Mouse (Mus musculus): ENCODE measurements around the gene Rassf1. TPM values are rescaled to one million over a fixed set of nuclear protein-coding genes. Genes with fewer than 3 reads are reported as not detected.

The Rassf1 gene
- polyA plus RNA-seq, 1 experiment, result 50.8 TPM

DNA sequence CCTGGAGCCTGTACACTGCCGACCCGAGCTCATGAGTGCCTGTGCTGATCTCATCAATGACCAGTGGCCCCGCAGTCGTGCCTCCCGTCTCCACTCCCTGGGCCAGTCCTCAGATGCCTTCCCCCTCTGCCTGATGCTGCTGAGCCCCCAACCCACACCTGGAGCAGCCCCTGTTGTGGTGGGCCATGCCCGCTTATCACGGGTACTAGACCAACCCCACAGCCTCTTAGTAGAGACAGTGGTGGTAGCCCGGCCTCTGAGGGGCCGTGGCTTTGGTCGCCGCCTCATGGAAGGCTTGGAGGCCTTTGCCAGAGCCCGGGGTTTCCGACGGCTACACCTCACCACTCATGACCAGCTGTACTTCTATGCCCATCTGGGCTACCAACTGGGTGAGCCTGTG, 31.8 kb downstream of the Rassf1 start:
- no peak for TF ChIP-seq CTCF (IDR thresholded peaks at IDR 0.05; ENCODE audit: borderline replicate concordance, control insufficient read depth, extremely low read depth, insufficient read depth, low read length, poor library complexity)
- no peak for TF ChIP-seq POLR2A (IDR thresholded peaks at IDR 0.05; ENCODE audit: control insufficient read depth, extremely low read depth, insufficient read depth, low read length, poor library complexity)
- Histone ChIP-seq H3K27ac (ENCODE audit: control insufficient read depth, insufficient read depth, low read length) (no peak overlapping the region), H3K4me1 (replicated peaks; ENCODE audit: control insufficient read depth, insufficient read depth, low read length) (peaks cover 18% of the 10 kb centered on the region), H3K36me3 (ENCODE audit: control insufficient read depth, insufficient read depth, low read length) (no peaks in the 10 kb centered on the region), H3K27me3 (ENCODE audit: control insufficient read depth, insufficient read depth, low read length) (no peaks in the 10 kb centered on the region), H3K4me3 (ENCODE audit: control insufficient read depth, insufficient read depth, low read length) (no peak overlapping the region)
- no peak for DNase-seq
- WGBS, result 93% methylated on average over 14 of the region's 14 CpGs

DNA sequence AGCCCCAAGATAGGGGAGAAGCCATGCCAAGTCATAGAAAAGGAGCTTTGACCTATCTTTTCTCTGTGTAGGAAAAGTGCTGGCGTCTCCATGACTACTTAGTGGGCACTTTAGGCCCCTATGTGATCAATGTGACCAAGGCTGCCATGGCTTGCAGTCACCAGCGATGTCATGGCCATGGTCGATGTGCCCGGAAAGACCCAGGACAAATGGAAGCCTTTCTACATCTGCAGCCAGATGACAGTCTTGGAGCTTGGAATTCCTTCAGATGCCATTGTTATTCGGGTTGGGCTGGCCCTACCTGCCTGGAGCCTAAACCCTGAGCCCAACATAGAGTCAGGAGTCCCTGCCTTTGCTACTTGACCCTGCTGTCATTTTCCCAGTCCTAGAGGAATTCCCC, 35.1 kb downstream of the Rassf1 start:
- H3K27ac ChIP-seq (ENCODE audit: control insufficient read depth, insufficient read depth, low read length), result no peak overlapping the region
- no peak for DNase-seq
- peaks cover 19% of the 10 kb centered on the region for H3K4me1 ChIP-seq (replicated peaks; ENCODE audit: control insufficient read depth, insufficient read depth, low read length)
- no peak overlapping the region for H3K4me3 ChIP-seq (ENCODE audit: control insufficient read depth, insufficient read depth, low read length)
- no peaks in the 10 kb centered on the region for H3K36me3 ChIP-seq (ENCODE audit: control insufficient read depth, insufficient read depth, low read length)
- TF ChIP-seq POLR2A (IDR thresholded peaks at IDR 0.05; ENCODE audit: control insufficient read depth, extremely low read depth, insufficient read depth, low read length, poor library complexity), result no peak
- no peak for TF ChIP-seq CTCF (IDR thresholded peaks at IDR 0.05; ENCODE audit: borderline replicate concordance, control insufficient read depth, extremely low read depth, insufficient read depth, low read length, poor library complexity)
- 93% methylated on average over 5 of the region's 5 CpGs for whole genome bisulfite sequencing
- no peaks in the 10 kb centered on the region for H3K27me3 ChIP-seq (ENCODE audit: control insufficient read depth, insufficient read depth, low read length)

DNA sequence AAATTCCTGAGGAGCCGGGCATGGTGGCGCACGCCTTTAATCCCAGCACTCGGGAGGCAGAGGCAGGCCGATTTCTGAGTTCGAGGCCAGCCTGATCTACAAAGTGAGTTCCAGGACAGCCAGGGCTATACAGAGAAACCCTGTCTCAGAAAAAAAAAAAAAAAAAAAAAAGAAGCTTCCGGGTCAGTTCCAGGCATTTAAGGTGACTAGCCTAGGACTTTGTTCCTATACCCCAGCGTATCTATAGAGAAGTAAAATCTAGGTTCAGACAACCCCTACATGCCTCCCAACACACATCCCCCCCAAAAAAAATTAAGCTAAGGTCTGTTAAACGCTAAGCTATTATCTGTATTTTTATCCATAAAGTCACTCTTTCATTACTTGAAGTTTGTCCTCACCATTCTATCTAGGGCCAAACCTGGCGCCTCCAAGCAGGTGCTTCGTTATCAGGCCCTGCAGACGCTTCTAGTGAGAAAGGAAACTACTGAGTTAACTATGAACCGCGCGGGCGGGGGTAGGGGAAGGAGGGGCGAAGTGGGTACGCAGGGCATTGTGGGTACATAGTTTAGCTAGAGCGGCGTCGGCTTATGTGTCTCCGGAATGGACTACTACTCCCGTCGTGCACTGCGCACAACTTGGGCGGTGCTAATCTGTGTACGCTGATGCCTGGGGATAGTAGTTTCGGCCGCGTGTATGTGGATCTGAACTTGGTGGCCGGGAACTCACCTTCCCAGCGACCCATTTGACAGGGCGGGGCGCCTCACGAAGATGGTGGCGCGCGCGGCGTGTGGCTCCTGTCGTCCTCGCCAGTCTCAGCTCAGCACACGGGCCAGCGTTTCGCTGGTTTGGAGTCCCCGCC, 35.8 kb downstream of the Rassf1 start, which contains the start of gene Ifrd2:
Gene Ifrd2, plus strand, starts transcription at position 669 of the 859 bp plus-strand sequence.
- DNase-seq, result peak; percentile 99
- Histone ChIP-seq H3K27me3 (ENCODE audit: control insufficient read depth, insufficient read depth, low read length) (no peaks in the 10 kb centered on the region), H3K27ac (ENCODE audit: control insufficient read depth, insufficient read depth, low read length) (no peak within 1 kb of the TSS), H3K4me3 (ENCODE audit: control insufficient read depth, insufficient read depth, low read length) (peak within 1 kb of the TSS; percentile 59), H3K4me1 (replicated peaks; ENCODE audit: control insufficient read depth, insufficient read depth, low read length) (peaks cover 16% of the 10 kb centered on the region), H3K36me3 (ENCODE audit: control insufficient read depth, insufficient read depth, low read length) (0 out of 2 replicates have a peak, but pooled peaks cover 5% of the 10 kb centered on the region)
- WGBS, result 13% methylated on average over 46 of the region's 46 CpGs
- 0 out of 2 replicates have a peak, but pooled peaks have one; percentile 36 for TF ChIP-seq CTCF (IDR thresholded peaks at IDR 0.05; ENCODE audit: borderline replicate concordance, control insufficient read depth, extremely low read depth, insufficient read depth, low read length, poor library complexity)
- peak; percentile 59 for TF ChIP-seq POLR2A (IDR thresholded peaks at IDR 0.05; ENCODE audit: control insufficient read depth, extremely low read depth, insufficient read depth, low read length, poor library complexity)

DNA sequence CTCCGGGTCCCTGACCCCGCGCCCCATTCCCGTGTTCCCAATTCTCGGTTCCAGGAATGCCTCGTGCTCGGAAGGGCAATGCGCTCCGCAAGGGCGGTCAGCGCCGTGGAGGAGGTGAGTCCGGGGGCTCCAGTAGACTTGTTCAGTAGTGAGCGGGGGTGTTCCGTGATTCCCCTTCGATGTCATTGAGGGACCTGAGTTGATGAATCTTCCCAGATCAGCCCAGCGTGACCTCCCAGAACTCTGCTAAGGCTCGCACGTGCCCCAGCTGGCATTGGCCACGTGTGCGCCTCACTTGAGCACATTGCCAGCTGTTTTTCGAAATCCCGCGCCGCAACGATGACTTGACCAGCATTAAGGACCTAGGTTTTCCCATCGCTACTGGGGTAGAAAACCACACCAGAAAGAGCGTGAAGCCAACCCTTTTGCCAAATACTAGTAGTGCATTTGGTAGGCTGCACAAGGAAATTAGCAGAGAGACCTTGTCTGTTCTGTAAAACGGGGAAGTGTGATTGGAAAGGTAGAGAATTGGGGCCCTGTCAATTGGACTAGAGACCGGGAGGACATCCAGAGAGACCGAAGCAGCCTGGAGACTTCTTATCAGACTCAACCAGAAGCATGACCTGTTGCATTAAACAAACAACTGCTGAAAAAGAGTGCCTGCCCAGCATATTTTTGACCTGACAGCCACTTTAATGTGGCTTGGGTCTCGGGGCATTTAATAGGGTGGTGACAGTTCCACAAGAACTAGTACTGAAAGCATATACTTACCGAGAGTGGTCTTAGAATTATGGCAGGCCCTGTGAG, 36.7 kb downstream of the Rassf1 start:
- Histone ChIP-seq H3K27ac (ENCODE audit: control insufficient read depth, insufficient read depth, low read length) (no peak overlapping the region), H3K27me3 (ENCODE audit: control insufficient read depth, insufficient read depth, low read length) (no peaks in the 10 kb centered on the region), H3K4me3 (ENCODE audit: control insufficient read depth, insufficient read depth, low read length) (peak overlapping the region; percentile 59), H3K36me3 (ENCODE audit: control insufficient read depth, insufficient read depth, low read length) (0 out of 2 replicates have a peak, but pooled peaks cover 6% of the 10 kb centered on the region), H3K4me1 (replicated peaks; ENCODE audit: control insufficient read depth, insufficient read depth, low read length) (peaks cover 16% of the 10 kb centered on the region)
- no peak for DNase-seq
- WGBS, result 1% methylated on average over 33 of the region's 33 CpGs
- TF ChIP-seq CTCF (IDR thresholded peaks at IDR 0.05; ENCODE audit: borderline replicate concordance, control insufficient read depth, extremely low read depth, insufficient read depth, low read length, poor library complexity) (no peak), POLR2A (IDR thresholded peaks at IDR 0.05; ENCODE audit: control insufficient read depth, extremely low read depth, insufficient read depth, low read length, poor library complexity) (no peak)

DNA sequence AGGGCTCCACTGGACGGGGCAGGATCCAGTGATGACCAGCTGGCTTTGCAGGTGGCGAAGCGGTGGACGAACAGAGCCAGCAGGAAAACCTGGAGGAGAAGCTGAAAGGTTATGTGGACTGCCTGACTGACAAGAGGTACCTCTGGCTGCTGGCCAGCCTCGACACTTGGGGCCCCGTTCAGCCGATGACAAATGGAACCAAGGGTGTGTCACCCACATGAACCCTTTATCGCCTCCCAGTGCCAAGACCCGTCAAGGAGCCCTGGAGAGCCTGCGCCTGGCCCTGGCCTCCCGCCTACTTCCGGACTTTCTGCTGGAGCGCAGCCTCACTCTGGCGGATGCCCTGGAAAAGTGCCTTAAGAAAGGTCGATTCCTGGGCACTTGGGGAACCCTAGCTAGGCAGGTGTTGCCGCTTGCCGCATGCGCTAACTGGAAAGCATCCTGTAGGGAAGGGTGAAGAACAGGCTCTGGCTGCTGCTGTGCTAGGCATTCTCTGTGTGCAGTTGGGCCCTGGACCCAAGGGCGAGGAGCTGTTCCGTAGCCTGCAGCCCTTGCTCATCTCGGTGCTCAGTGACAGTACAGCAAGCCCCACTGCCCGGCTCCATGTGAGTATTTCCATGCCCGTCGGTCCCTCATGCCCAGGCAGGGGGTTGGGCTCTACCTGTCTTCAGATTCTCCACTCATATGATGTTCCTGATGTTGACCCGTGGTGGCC, 38.9 kb downstream of the Rassf1 start:
- H3K27ac ChIP-seq (ENCODE audit: control insufficient read depth, insufficient read depth, low read length), result no peak overlapping the region
- 96% methylated on average over 25 of the region's 25 CpGs for WGBS
- H3K4me3 ChIP-seq (ENCODE audit: control insufficient read depth, insufficient read depth, low read length), result no peak overlapping the region
- peaks cover 16% of the 10 kb centered on the region for H3K4me1 ChIP-seq (replicated peaks; ENCODE audit: control insufficient read depth, insufficient read depth, low read length)
- no peak for DNase-seq
- TF ChIP-seq CTCF (IDR thresholded peaks at IDR 0.05; ENCODE audit: borderline replicate concordance, control insufficient read depth, extremely low read depth, insufficient read depth, low read length, poor library complexity), result no peak
- TF ChIP-seq POLR2A (IDR thresholded peaks at IDR 0.05; ENCODE audit: control insufficient read depth, extremely low read depth, insufficient read depth, low read length, poor library complexity), result no peak
- no peaks in the 10 kb centered on the region for H3K27me3 ChIP-seq (ENCODE audit: control insufficient read depth, insufficient read depth, low read length)
- H3K36me3 ChIP-seq (ENCODE audit: control insufficient read depth, insufficient read depth, low read length), result peaks cover 6% of the 10 kb centered on the region; the same call in 1 of the 2 replicates

DNA sequence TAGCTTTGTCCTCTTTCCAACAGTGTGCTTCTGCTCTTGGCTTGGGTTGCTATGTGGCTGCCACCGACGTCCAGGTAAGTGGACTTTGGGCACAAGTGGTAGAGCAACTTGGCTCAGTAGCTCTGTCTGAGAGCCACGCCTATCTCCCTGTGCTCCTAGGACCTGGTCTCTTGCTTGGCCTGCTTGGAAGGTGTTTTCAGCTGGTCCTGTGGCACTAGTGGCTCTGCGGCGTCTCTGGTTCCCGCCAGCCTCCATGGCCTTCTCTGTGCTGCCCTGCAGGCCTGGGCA, 39.4 kb downstream of the Rassf1 start:
- peaks cover 6% of the 10 kb centered on the region; the same call in 1 of the 2 replicates for H3K36me3 ChIP-seq (ENCODE audit: control insufficient read depth, insufficient read depth, low read length)
- H3K4me3 ChIP-seq (ENCODE audit: control insufficient read depth, insufficient read depth, low read length), result no peak overlapping the region
- TF ChIP-seq CTCF (IDR thresholded peaks at IDR 0.05; ENCODE audit: borderline replicate concordance, control insufficient read depth, extremely low read depth, insufficient read depth, low read length, poor library complexity) (no peak), POLR2A (IDR thresholded peaks at IDR 0.05; ENCODE audit: control insufficient read depth, extremely low read depth, insufficient read depth, low read length, poor library complexity) (no peak)
- 98% methylated on average over 6 of the region's 6 CpGs for WGBS
- no peak for DNase-seq
- no peak overlapping the region for H3K27ac ChIP-seq (ENCODE audit: control insufficient read depth, insufficient read depth, low read length)
- H3K27me3 ChIP-seq (ENCODE audit: control insufficient read depth, insufficient read depth, low read length), result no peaks in the 10 kb centered on the region
- H3K4me1 ChIP-seq (replicated peaks; ENCODE audit: control insufficient read depth, insufficient read depth, low read length), result peaks cover 16% of the 10 kb centered on the region

Measured in thymus, adult 2 months (tissue).